In genomic region chr15:62261520-62261919, GRCm38 (mm10) we compare ENCODE assay signal across 10 mouse cellular contexts.
DNase-seq lines count a peak whose midpoint lies in the region; ATAC-seq lines count a peak whose summit lies in the region.
"Had no signal": no experiment of that assay in that cellular context is flagged by ENCODE, and none has a peak within 500 bp of the region (broad histone marks: within the 10 kb centered on the region; RNA-seq: fewer than 3 reads in every experiment).

No protein-coding gene starts in this region.

- H3K4me3 ChIP-seq in lung, embryonic 16.5 days (ENCODE audit: low read length), result no peak overlapping the region
- H3K4me3 ChIP-seq in midbrain, embryonic 15.5 days, result no peak overlapping the region
- H3K4me3 ChIP-seq: forebrain, embryonic 15.5 days; neural tube, embryonic 13.5 days had no signal

- DNase-seq in lung, postnatal 25 days (ENCODE audit: low spot score), result no peak
- DNase-seq in adrenal gland, adult 8-10 months, result peak; percentile 64
- DNase-seq in gastrocnemius, postnatal 25 days, result peak; percentile 42
- peak; percentile 50 for DNase-seq in skeletal muscle tissue, adult 2 months (ENCODE audit: low read depth, low spot score)
- DNase-seq: kidney, adult 11 months had no signal

- H3K4me1 ChIP-seq in lung, embryonic 16.5 days (replicated peaks; ENCODE audit: control insufficient read depth, insufficient read depth, low read length), result no peaks in the 10 kb centered on the region
- peaks cover 6% of the 10 kb centered on the region; the same call in 1 of the 2 replicates for H3K4me1 ChIP-seq in midbrain, embryonic 15.5 days

- H3K9me3 ChIP-seq in lung, embryonic 16.5 days (ENCODE audit: control insufficient read depth, low read length), result no peaks in the 10 kb centered on the region
- H3K9me3 ChIP-seq in midbrain, embryonic 15.5 days, result no peaks in the 10 kb centered on the region
- H3K9me3 ChIP-seq: forebrain, embryonic 15.5 days; neural tube, embryonic 13.5 days had no signal

- no peak overlapping the region for H3K27ac ChIP-seq in lung, embryonic 16.5 days (ENCODE audit: low read length)
- no peak overlapping the region for H3K27ac ChIP-seq in midbrain, embryonic 15.5 days
- H3K27ac ChIP-seq: forebrain, embryonic 15.5 days; neural tube, embryonic 13.5 days had no signal

- H3K27me3 ChIP-seq in lung, embryonic 16.5 days (ENCODE audit: control insufficient read depth, insufficient read depth, low read depth, low read length), result no peaks in the 10 kb centered on the region
- H3K27me3 ChIP-seq in midbrain, embryonic 15.5 days (replicated peaks), result no peaks in the 10 kb centered on the region
- H3K27me3 ChIP-seq: forebrain, embryonic 15.5 days; neural tube, embryonic 13.5 days had no signal

- ATAC-seq in lung, embryonic 16.5 days (ENCODE audit: low read depth), result peak; percentile 43; the same call in 1 of the 2 replicates
- ATAC-seq in midbrain, embryonic 15.5 days (replicated peaks), result no peak
- ATAC-seq in activated CD4-positive, CD25-positive, alpha-beta regulatory T cell, adult 4 months, result no peak
- ATAC-seq: forebrain, embryonic 15.5 days had no signal

- WGBS in lung, embryonic 16.5 days, result 68% methylated on average over 2 of the region's 2 CpGs
- WGBS in midbrain, embryonic 15.5 days, result 95% methylated on average over 2 of the region's 2 CpGs

- no peak overlapping the region for H3K4me2 ChIP-seq in lung, embryonic 16.5 days (ENCODE audit: low read depth, low read length)
- no peak overlapping the region for H3K4me2 ChIP-seq in midbrain, embryonic 15.5 days
- H3K4me2 ChIP-seq: forebrain, embryonic 15.5 days; neural tube, embryonic 13.5 days had no signal

- no peaks in the 10 kb centered on the region for H3K36me3 ChIP-seq in lung, embryonic 16.5 days (ENCODE audit: control insufficient read depth, insufficient read depth, low read length)
- H3K36me3 ChIP-seq in midbrain, embryonic 15.5 days (replicated peaks), result no peaks in the 10 kb centered on the region
- H3K36me3 ChIP-seq: forebrain, embryonic 15.5 days; neural tube, embryonic 13.5 days had no signal

- H3K9ac ChIP-seq in lung, embryonic 16.5 days (ENCODE audit: low read length), result no peak overlapping the region
- no peak overlapping the region for H3K9ac ChIP-seq in midbrain, embryonic 15.5 days
- H3K9ac ChIP-seq: forebrain, embryonic 15.5 days; neural tube, embryonic 13.5 days had no signal
